Mouse (Mus musculus): ENCODE results near the gene Sergef.

DNA sequence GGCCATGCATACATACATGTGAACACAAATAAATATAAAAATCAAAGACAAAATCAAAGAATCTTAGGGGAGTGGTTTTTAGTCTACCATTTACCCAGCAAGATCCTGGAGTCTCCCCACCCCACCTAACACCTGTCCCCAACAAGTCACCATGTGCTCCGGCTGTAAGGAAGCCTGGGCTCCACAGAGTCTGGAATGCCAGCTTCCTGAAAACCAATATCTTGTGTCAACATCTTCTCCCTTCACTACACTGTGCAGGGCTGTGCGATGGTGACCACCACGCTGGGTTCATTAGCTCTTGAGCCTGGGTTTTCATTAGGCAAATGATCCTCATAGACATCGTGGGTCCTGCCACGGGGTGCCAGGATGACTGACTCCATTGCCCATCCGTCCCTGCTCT is 155.4 kb downstream of the Sergef start:
- TF ChIP-seq CTCF (IDR thresholded peaks at IDR 0.05; ENCODE audit: borderline replicate concordance, insufficient read depth, low read length) = no peak
- TF ChIP-seq POLR2A (IDR thresholded peaks at IDR 0.05; ENCODE audit: low read depth, low read length) = no peak
